Mouse (Mus musculus) small intestine, adult 2 months (tissue): ENCODE measurements around the gene Uchl1. TPM values are rescaled to one million over a fixed set of nuclear protein-coding genes. Genes with fewer than 3 reads are reported as not detected.

Experiments
- H3K27ac ChIP-seq: fragments of 200-500 bp; 2 replicates; pipeline ENCODE4 v1.5.1; 2012; ENCODE audit warnings: low read depth, low read length, control low read depth, inconsistent platforms; ENCODE audit not compliant: insufficient read depth
- H3K27me3 ChIP-seq: fragments of 200-500 bp; 2 replicates; pipeline ENCODE4 v1.6.1; 2012; ENCODE audit warnings: mild to moderate bottlenecking, moderate library complexity, low read length, inconsistent platforms; ENCODE audit not compliant: control insufficient read depth, insufficient read depth
- H3K36me3 ChIP-seq: fragments of 200-500 bp; 2 replicates; pipeline ENCODE4 v1.6.1; 2012; ENCODE audit warnings: mild to moderate bottlenecking, low read length, control low read depth, inconsistent platforms; ENCODE audit not compliant: control insufficient read depth, insufficient read depth
- H3K4me1 ChIP-seq: fragments of 200-500 bp; 2 replicates; pipeline ENCODE4 v1.6.1; 2012; ENCODE audit warnings: low read length, inconsistent platforms, mixed read lengths; ENCODE audit not compliant: control insufficient read depth, insufficient read depth, insufficient read length
- H3K4me3 ChIP-seq: fragments of 200-500 bp; 2 replicates; pipeline ENCODE4 v1.5.1; 2012; ENCODE audit warnings: low read depth, mild to moderate bottlenecking, control low read depth, inconsistent platforms, low read length, moderate library complexity
- CTCF ChIP-seq: fragments of 200-500 bp; IDR thresholded peaks from 2 replicates; pipeline ENCODE4 v1.5.1; 2012; ENCODE audit warnings: low read depth, mild to moderate bottlenecking, control low read depth, inconsistent platforms, low read length, moderate library complexity, mixed read lengths; ENCODE audit not compliant: insufficient replicate concordance, insufficient read length; ENCODE audit errors: extremely low read depth
- POLR2A ChIP-seq: fragments of 200-500 bp; IDR thresholded peaks from 2 replicates; pipeline ENCODE4 v1.6.1; 2012; ENCODE audit warnings: low read depth, mild to moderate bottlenecking, control low read depth, inconsistent platforms, low read length, moderate library complexity
- WGBS: fragments of 180-500 bp; shearing (Covaris S2); methylation state at CpG from one replicate; pipeline ENCODE4 v1.1.7; 2018; 5-methylcytosine and 5-hydroxymethylcytosine counted together
- polyA plus RNA-seq: library from polyadenylated mRNA; depleted of rRNA; stranded (reverse); fragments of >200 nt; gene quantifications from 2 replicates; pipeline ENCODE4 v1.2.3, GENCODE M21; 2012

Uchl1 gene
- polyA plus RNA-seq, 1 experiment, result 12.8 TPM

GRCm38 (mm10) chr5:66703317-66704004 lies 27.6 kb downstream of the Uchl1 start:
- no peaks in the 10 kb centered on the region for H3K27me3 ChIP-seq
- H3K27ac ChIP-seq, result no peak overlapping the region
- TF ChIP-seq CTCF, result no peak
- no peak for TF ChIP-seq POLR2A
- no peaks in the 10 kb centered on the region for H3K4me1 ChIP-seq
- H3K36me3 ChIP-seq, result no peaks in the 10 kb centered on the region
- WGBS, result 25% methylated on average over 10 of the region's 10 CpGs
- no peak overlapping the region for H3K4me3 ChIP-seq

GRCm38 (mm10) chr5:66707859-66708258 lies 32.0 kb downstream of the Uchl1 start:
- WGBS, result 74% methylated on average over 5 of the region's 5 CpGs
- Histone ChIP-seq H3K4me3 (no peak overlapping the region), H3K4me1 (no peaks in the 10 kb centered on the region), H3K27me3 (no peaks in the 10 kb centered on the region; the same call in 1 of the 2 replicates), H3K36me3 (no peaks in the 10 kb centered on the region), H3K27ac (no peak overlapping the region)
- TF ChIP-seq CTCF (no peak), POLR2A (no peak)

- Histone ChIP-seq H3K36me3 (no peaks in the 10 kb centered on the region), H3K27ac (no peak overlapping the region), H3K4me1 (no peaks in the 10 kb centered on the region), H3K27me3 (no peaks in the 10 kb centered on the region; the same call in 1 of the 2 replicates), H3K4me3 (no peak overlapping the region)
- WGBS, result 18% methylated on average over 4 of the region's 4 CpGs
- TF ChIP-seq POLR2A, result no peak
- TF ChIP-seq CTCF, result no peak
Measured at GRCm38 (mm10) chr5:66710445-66711019, 34.6 kb downstream of the Uchl1 start.

- no peak overlapping the region for H3K27ac ChIP-seq
- no peak overlapping the region for H3K4me3 ChIP-seq
- H3K36me3 ChIP-seq, result no peaks in the 10 kb centered on the region
- H3K27me3 ChIP-seq, result no peaks in the 10 kb centered on the region; the same call in 1 of the 2 replicates
- TF ChIP-seq CTCF, result no peak
- TF ChIP-seq POLR2A, result no peak
- no peaks in the 10 kb centered on the region for H3K4me1 ChIP-seq
- WGBS, result 54% methylated on average over 6 of the region's 6 CpGs
Measured at GRCm38 (mm10) chr5:66712801-66713200, 36.9 kb downstream of the Uchl1 start.

GRCm38 (mm10) chr5:66715498-66715931 lies 39.6 kb downstream of the Uchl1 start:
- Histone ChIP-seq H3K4me1 (no peaks in the 10 kb centered on the region), H3K4me3 (no peak overlapping the region), H3K27ac (no peak overlapping the region), H3K27me3 (no peaks in the 10 kb centered on the region), H3K36me3 (no peaks in the 10 kb centered on the region)
- TF ChIP-seq CTCF (no peak), POLR2A (no peak)
- 65% methylated on average over 4 of the region's 4 CpGs for WGBS

- Histone ChIP-seq H3K4me3 (no peak overlapping the region), H3K36me3 (no peaks in the 10 kb centered on the region), H3K27ac (no peak overlapping the region), H3K4me1 (no peaks in the 10 kb centered on the region), H3K27me3 (no peaks in the 10 kb centered on the region)
- TF ChIP-seq POLR2A, result no peak
- TF ChIP-seq CTCF, result no peak
- WGBS, result 56% methylated on average over 4 of the region's 4 CpGs
Measured at GRCm38 (mm10) chr5:66717931-66718330, 42.0 kb downstream of the Uchl1 start.

GRCm38 (mm10) chr5:66718413-66718812 lies 42.5 kb downstream of the Uchl1 start:
- Histone ChIP-seq H3K4me1 (no peaks in the 10 kb centered on the region), H3K27me3 (no peaks in the 10 kb centered on the region), H3K4me3 (no peak overlapping the region), H3K36me3 (no peaks in the 10 kb centered on the region), H3K27ac (no peak overlapping the region)
- WGBS, result 79% methylated on average over 3 of the region's 3 CpGs
- no peak for TF ChIP-seq CTCF
- no peak for TF ChIP-seq POLR2A

GRCm38 (mm10) chr5:66718880-66719279 lies 43.0 kb downstream of the Uchl1 start:
- no peak for TF ChIP-seq CTCF
- WGBS, result 81% methylated on average over 7 of the region's 7 CpGs
- H3K27ac ChIP-seq, result no peak overlapping the region
- no peaks in the 10 kb centered on the region for H3K27me3 ChIP-seq
- no peaks in the 10 kb centered on the region for H3K36me3 ChIP-seq
- no peak overlapping the region for H3K4me3 ChIP-seq
- no peaks in the 10 kb centered on the region for H3K4me1 ChIP-seq
